8 mouse cellular contexts compared by ENCODE assay signal in genomic region chr9:75515464-75516113, GRCm38 (mm10). TPM values are rescaled to one million over a fixed set of nuclear protein-coding genes. Genes with fewer than 3 reads are reported as not detected.
DNase-seq lines count a peak whose midpoint lies in the region; ATAC-seq and TF ChIP-seq lines count a peak whose summit lies in the region.

No protein-coding gene starts in this region.

- H3K36me3 ChIP-seq in ES-E14 (ENCODE audit: control insufficient read depth, insufficient read depth, low read length, poor library complexity, severe bottlenecking): no peaks in the 10 kb centered on the region; the same call in 1 of the 2 replicates
- H3K36me3 ChIP-seq in kidney, embryonic 14.5 days (ENCODE audit: control insufficient read depth, insufficient read depth, low read length): peaks cover 37% of the 10 kb centered on the region
- H3K36me3 ChIP-seq in liver, embryonic 11.5 days (ENCODE audit: control insufficient read depth, insufficient read depth, low read length): peaks cover 3% of the 10 kb centered on the region; the same call in 1 of the 2 replicates

- no peak overlapping the region for H3K9ac ChIP-seq in ES-E14 (ENCODE audit: insufficient read depth, low read depth, low read length, poor library complexity, severe bottlenecking)
- H3K9ac ChIP-seq in kidney, embryonic 14.5 days (ENCODE audit: low read depth, low read length): no peak overlapping the region
- no peak overlapping the region for H3K9ac ChIP-seq in liver, embryonic 11.5 days (ENCODE audit: low read depth, low read length)

- H3K9me3 ChIP-seq in ES-E14 (ENCODE audit: control insufficient read depth, insufficient read depth, low read depth, low read length): no peaks in the 10 kb centered on the region
- H3K9me3 ChIP-seq in kidney, embryonic 14.5 days (ENCODE audit: control insufficient read depth, low read length): no peaks in the 10 kb centered on the region
- no peaks in the 10 kb centered on the region for H3K9me3 ChIP-seq in liver, embryonic 11.5 days (ENCODE audit: control insufficient read depth, low read length)

- no peak overlapping the region for H3K4me3 ChIP-seq in ES-E14 (ENCODE audit: insufficient read depth in 1 of 2, low read depth in 1 of 2, low read length in 2 of 2, poor library complexity in 1 of 2, severe bottlenecking in 1 of 2)
- H3K4me3 ChIP-seq in kidney, embryonic 14.5 days (ENCODE audit: low read length): no peak overlapping the region
- H3K4me3 ChIP-seq in liver, embryonic 11.5 days (ENCODE audit: low read depth, low read length): no peak overlapping the region

- DNase-seq in 3134 (ENCODE audit: extremely low read depth, insufficient read length, low spot score): peak; percentile 26
- DNase-seq in ES-E14 (ENCODE audit: low read depth, low spot score): peak; percentile 59
- peak; percentile 81 for DNase-seq in cerebellum, adult 9-10 months
- DNase-seq in forelimb bud, embryonic 11.5 days (ENCODE audit: low read depth, low spot score): peak; percentile 58
- no peak for DNase-seq in liver, embryonic 11.5 days (ENCODE audit: low spot score)
- peak; percentile 40 for DNase-seq in neural tube, embryonic 10.5 days (ENCODE audit: extremely low spot score, low spot score)
- DNase-seq in urinary bladder, postnatal 25 days (ENCODE audit: low spot score): no peak

- no peak overlapping the region for H3K4me2 ChIP-seq in kidney, embryonic 14.5 days (replicated peaks; ENCODE audit: low read depth, low read length)
- H3K4me2 ChIP-seq in liver, embryonic 11.5 days: no peak overlapping the region

- no peaks in the 10 kb centered on the region for H3K27me3 ChIP-seq in kidney, embryonic 14.5 days (ENCODE audit: control insufficient read depth, insufficient read depth, low read length)
- H3K27me3 ChIP-seq in liver, embryonic 11.5 days (replicated peaks; ENCODE audit: control insufficient read depth, insufficient read depth, low read length): no peaks in the 10 kb centered on the region

- 57% methylated on average over 12 of the region's 12 CpGs for WGBS in kidney, embryonic 14.5 days
- 69% methylated on average over 12 of the region's 12 CpGs for WGBS in liver, embryonic 11.5 days

- no peaks in the 10 kb centered on the region for H3K4me1 ChIP-seq in ES-E14 (ENCODE audit: control insufficient read depth in 2 of 2, insufficient read depth in 2 of 2, low read length in 2 of 2, poor library complexity in 1 of 2)
- H3K4me1 ChIP-seq in kidney, embryonic 14.5 days (ENCODE audit: control insufficient read depth, insufficient read depth, low read length): no peaks in the 10 kb centered on the region
- no peaks in the 10 kb centered on the region for H3K4me1 ChIP-seq in liver, embryonic 11.5 days (replicated peaks; ENCODE audit: control insufficient read depth, insufficient read depth, low read length)

- ATAC-seq in kidney, embryonic 14.5 days (ENCODE audit: low FRiP score, low TSS enrichment): peak; percentile 89
- ATAC-seq in liver, embryonic 11.5 days (replicated peaks; ENCODE audit: low FRiP score): 0 out of 2 replicates have a peak, but pooled peaks have one; percentile 57

- in situ Hi-C loops in ES-E14 (cut with MboI; ENCODE audit: low sequenced_read_pairs in 2 of 2, unreplicated experiment in 2 of 2): no loop called here

- H3K27ac ChIP-seq in ES-E14 (ENCODE audit: insufficient read depth, low read depth, low read length, poor library complexity, severe bottlenecking): no peak overlapping the region
- no peak overlapping the region for H3K27ac ChIP-seq in kidney, embryonic 14.5 days (ENCODE audit: low read depth, low read length)
- H3K27ac ChIP-seq in liver, embryonic 11.5 days (ENCODE audit: low read depth, low read length): no peak overlapping the region

TF ChIP-seq in ES-E14, 5 proteins besides CTCF, POLR2A, EP300 and RAD21:
- peak; percentile 41; the same call in 1 of the 2 replicates for TF ChIP-seq ZC3H11A (IDR thresholded peaks at IDR 0.05; ENCODE audit: borderline replicate concordance, low read depth, low read length)
- no peak for TF ChIP-seq CHD2 (IDR thresholded peaks at IDR 0.05; ENCODE audit: low read depth, low read length)

RNA-seq across cellular contexts. Expression of gene Tmod3, which starts 43.9 kb away (rescaled TPM):
- 23.6 and 36.4 TPM in 2 replicates for total RNA-seq in ES-E14 (2012; rRNA removed)
- 97.1 and 144 TPM in 2 replicates for polyA plus RNA-seq in kidney, embryonic 14.5 days (2014; fragmentation: Nextera tagmentation; extraction: Ambion mirVana)
- 63.2 and 63.6 TPM in 2 replicates for polyA plus RNA-seq in liver, embryonic 11.5 days (2014; fragmentation: Nextera tagmentation; extraction: Ambion mirVana)

Comparison
In these comparisons a context has a peak if more than half of its experiments do, and no peak if none do; other contexts are left out.
1. DNase-seq: peak in 3134 (single experiment), ES-E14 (single experiment), cerebellum, adult 9-10 months (single experiment), forelimb bud, embryonic 11.5 days (single experiment) and neural tube, embryonic 10.5 days (single experiment); none in liver, embryonic 11.5 days (single experiment) and urinary bladder, postnatal 25 days (single experiment).